Mouse (Mus musculus): Measurements from ENCODE around the gene Tmem251. TPM values are rescaled to one million over a fixed set of nuclear protein-coding genes. Genes with fewer than 3 reads are reported as not detected.
A peak's percentile ranks its signal among the peaks of the same experiment; 100 is the strongest.

The Tmem251 gene
- polyA plus RNA-seq, 1 experiment from 2014 or later, result 15.2 TPM

DNA sequence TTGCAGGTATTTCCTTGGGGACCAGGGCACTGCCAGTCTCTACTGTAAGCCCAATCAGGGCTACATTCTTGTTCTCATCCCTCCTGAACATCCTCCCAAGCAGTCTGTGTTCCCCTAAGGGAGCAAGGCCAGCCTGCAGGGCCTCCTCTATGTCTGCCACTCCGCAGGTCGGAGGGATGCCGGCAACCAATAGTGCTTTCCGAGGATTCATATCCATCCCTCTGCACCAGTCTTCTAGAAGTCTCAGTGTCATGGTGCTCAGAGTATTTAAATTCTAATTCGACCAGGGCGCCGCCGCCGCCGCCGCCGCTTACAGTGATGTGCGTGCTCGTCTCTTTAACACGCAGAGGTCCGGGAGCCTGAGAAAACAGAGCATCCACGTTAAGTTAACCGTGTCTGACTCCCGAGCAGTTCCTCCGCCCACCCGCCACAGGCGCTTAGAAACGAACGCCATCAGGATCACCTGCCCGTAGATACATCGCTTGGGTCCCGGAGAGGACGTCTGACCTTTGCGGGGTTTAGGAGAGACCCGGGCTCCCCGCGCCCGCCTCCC lies 450 bp upstream of the Tmem251 start:
- no peak; the same call in none of the 2 replicates for ATAC-seq (replicated peaks; ENCODE audit: low FRiP score, low read depth)
- WGBS, result under 1% methylated on average over 33 of the region's 33 CpGs
- no peak for TF ChIP-seq CTCF (IDR thresholded peaks at IDR 0.05; ENCODE audit: low read depth)

DNA sequence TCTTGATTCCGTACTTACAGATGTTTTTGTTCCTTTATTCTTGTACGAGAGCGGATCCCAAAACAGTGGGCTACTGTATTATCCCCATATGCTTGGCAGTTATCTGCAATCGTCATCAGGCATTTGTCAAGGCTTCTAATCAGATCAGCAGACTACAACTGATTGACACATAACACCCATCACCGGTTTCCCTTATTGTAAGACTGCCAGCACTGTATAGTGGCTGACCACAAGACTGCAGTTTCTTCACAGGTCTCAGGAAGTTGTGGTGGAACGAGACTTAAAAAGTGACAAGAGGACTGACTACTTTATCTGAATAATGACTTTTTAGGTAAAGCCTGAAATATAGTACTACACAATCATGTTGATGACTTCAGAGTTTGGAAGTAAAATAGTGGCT lies 1.3 kb downstream of the Tmem251 start:
- ATAC-seq (replicated peaks; ENCODE audit: low FRiP score, low read depth) (no peak), DNase-seq (ENCODE audit: low spot score) (no peak)
- peak; percentile 8; the same call in 1 of the 2 replicates for TF ChIP-seq CTCF (IDR thresholded peaks at IDR 0.05; ENCODE audit: low read depth)
- peaks cover 6% of the 10 kb centered on the region; the same call in 1 of the 2 replicates for H3K4me1 ChIP-seq (replicated peaks; ENCODE audit: insufficient read depth, low read length)
- no peaks in the 10 kb centered on the region for H3K9me3 ChIP-seq (replicated peaks; ENCODE audit: low read length)
- H3K36me3 ChIP-seq (ENCODE audit: insufficient read depth, low read length), result no peaks in the 10 kb centered on the region
- no peak overlapping the region for H3K27ac ChIP-seq
- peak overlapping the region; percentile 69; the same call in 1 of the 2 replicates for H3K4me2 ChIP-seq (ENCODE audit: low read length)
- H3K4me3 ChIP-seq (replicated peaks; ENCODE audit: low read depth, low read length), result no peak overlapping the region
- WGBS, result 61% methylated on average over 6 of the region's 6 CpGs
- H3K9ac ChIP-seq (ENCODE audit: low read depth, low read length), result no peak overlapping the region
- H3K27me3 ChIP-seq (ENCODE audit: insufficient read depth, low read length), result no peaks in the 10 kb centered on the region

More for the DNA sequence above, 450 bp upstream of the Tmem251 start:
- Histone ChIP-seq H3K4me1 (replicated peaks; ENCODE audit: insufficient read depth, low read length) (peaks cover 6% of the 10 kb centered on the region; the same call in 1 of the 2 replicates), H3K9me3 (replicated peaks; ENCODE audit: low read length) (no peaks in the 10 kb centered on the region), H3K9ac (ENCODE audit: low read depth, low read length) (peak overlapping the region; percentile 87), H3K27ac (peak overlapping the region; percentile 93), H3K4me2 (ENCODE audit: low read length) (peak overlapping the region; percentile 69), H3K36me3 (ENCODE audit: insufficient read depth, low read length) (no peaks in the 10 kb centered on the region), H3K27me3 (ENCODE audit: insufficient read depth, low read length) (no peaks in the 10 kb centered on the region), H3K4me3 (replicated peaks; ENCODE audit: low read depth, low read length) (peak overlapping the region; percentile 69)
- DNase-seq (ENCODE audit: low spot score), result no peak

DNA sequence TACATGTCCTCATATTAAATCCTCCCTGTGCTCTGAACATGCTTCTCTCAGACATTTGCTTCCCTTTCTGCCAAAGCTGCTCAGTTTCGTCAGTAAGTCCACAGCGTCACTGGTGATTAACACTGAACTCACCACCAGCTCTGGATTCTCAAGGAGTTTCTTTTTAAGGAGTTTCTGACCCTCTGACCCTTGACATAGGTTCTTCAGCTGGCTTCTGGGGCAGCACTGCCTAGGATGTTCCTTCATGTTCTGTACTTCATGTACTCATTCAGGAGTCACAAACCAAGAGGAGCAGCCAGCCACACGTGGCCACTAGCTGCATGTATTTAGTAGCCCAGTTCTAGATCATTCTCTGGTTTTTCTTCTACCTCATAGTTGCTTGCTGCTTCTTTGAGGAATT lies 4.7 kb downstream of the Tmem251 start:
- H3K9ac ChIP-seq (ENCODE audit: low read depth, low read length), result no peak overlapping the region
- H3K36me3 ChIP-seq (ENCODE audit: insufficient read depth, low read length), result no peaks in the 10 kb centered on the region
- no peak for TF ChIP-seq CTCF (IDR thresholded peaks at IDR 0.05; ENCODE audit: low read depth)
- H3K4me3 ChIP-seq (replicated peaks; ENCODE audit: low read depth, low read length), result no peak overlapping the region
- H3K4me2 ChIP-seq (ENCODE audit: low read length), result no peak overlapping the region
- no peaks in the 10 kb centered on the region for H3K27me3 ChIP-seq (ENCODE audit: insufficient read depth, low read length)
- no peaks in the 10 kb centered on the region for H3K4me1 ChIP-seq (replicated peaks; ENCODE audit: insufficient read depth, low read length)
- 85% methylated on average over 3 of the region's 3 CpGs for WGBS
- no peaks in the 10 kb centered on the region for H3K9me3 ChIP-seq (replicated peaks; ENCODE audit: low read length)
- no peak overlapping the region for H3K27ac ChIP-seq
- no peak for ATAC-seq (replicated peaks; ENCODE audit: low FRiP score, low read depth)
- no peak for DNase-seq (ENCODE audit: low spot score)

DNA sequence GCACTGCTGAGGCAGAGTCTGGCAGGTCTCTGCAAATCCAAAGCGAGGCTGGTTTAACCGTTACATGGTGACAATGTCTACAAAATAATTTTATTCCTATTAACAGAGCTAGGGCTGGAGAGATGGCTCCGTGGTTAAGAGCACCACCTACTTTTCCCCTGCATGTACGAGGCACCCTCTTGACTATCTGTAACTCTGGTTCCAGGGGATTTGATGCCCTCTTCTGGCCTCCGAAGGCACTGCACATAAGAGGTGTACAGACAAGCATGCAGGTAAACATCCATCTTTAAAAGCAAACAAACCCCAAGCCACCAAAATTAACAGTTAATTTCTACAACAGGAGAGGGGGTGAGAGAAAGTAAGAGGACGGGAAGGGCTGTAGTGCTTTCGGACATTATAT lies 12.7 kb downstream of the Tmem251 start:
- WGBS, result 81% methylated on average over 7 of the region's 7 CpGs
- peak; percentile 65 for TF ChIP-seq CTCF (IDR thresholded peaks at IDR 0.05; ENCODE audit: low read depth)
- no peaks in the 10 kb centered on the region for H3K9me3 ChIP-seq (replicated peaks; ENCODE audit: low read length)
- H3K4me2 ChIP-seq (ENCODE audit: low read length), result peak overlapping the region; percentile 72
- H3K36me3 ChIP-seq (ENCODE audit: insufficient read depth, low read length), result no peaks in the 10 kb centered on the region
- peak overlapping the region; percentile 78; the same call in 1 of the 2 replicates for H3K4me3 ChIP-seq (replicated peaks; ENCODE audit: low read depth, low read length)
- no peak for ATAC-seq (replicated peaks; ENCODE audit: low FRiP score, low read depth)
- no peak overlapping the region for H3K27ac ChIP-seq
- peaks cover 11% of the 10 kb centered on the region for H3K4me1 ChIP-seq (replicated peaks; ENCODE audit: insufficient read depth, low read length)
- H3K27me3 ChIP-seq (ENCODE audit: insufficient read depth, low read length), result no peaks in the 10 kb centered on the region
- peak; percentile 28 for DNase-seq (ENCODE audit: low spot score)
- no peak overlapping the region for H3K9ac ChIP-seq (ENCODE audit: low read depth, low read length)

DNA sequence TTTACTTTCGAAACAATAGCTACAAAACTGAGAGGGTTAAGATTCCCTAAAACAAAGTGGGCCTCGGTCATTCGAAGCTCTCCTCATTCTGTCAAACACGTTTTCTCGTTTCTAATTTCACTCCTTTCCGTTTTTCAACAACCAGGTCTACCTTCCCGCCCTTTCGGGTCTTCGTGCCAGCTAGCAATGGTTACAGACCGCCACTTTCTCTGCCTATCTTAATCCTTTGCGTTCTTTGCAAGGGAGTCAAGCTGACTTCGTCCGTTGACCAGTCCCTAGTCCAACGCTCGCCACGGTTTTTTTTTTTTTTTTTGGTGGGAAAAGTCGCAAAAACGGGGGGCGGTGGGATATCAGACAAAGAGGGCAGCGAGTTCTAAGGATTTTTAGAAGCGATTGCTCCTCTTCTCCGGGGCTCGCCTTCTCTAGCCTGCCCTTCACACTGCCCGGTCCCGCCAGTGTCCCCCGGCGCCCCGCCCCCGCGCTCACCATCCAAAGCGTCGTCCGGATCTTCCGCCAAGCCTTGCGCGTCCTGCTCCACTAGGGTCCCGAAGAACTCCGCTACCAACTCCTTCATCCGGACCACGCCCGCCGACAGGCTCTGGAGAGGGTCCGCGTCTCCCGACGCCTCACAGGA lies 13.6 kb downstream of the Tmem251 start:
- Histone ChIP-seq H3K27ac (peak overlapping the region; percentile 89), H3K9ac (ENCODE audit: low read depth, low read length) (peak overlapping the region; percentile 71), H3K4me1 (replicated peaks; ENCODE audit: insufficient read depth, low read length) (peaks cover 11% of the 10 kb centered on the region), H3K4me2 (ENCODE audit: low read length) (peak overlapping the region; percentile 72), H3K27me3 (ENCODE audit: insufficient read depth, low read length) (no peaks in the 10 kb centered on the region), H3K4me3 (replicated peaks; ENCODE audit: low read depth, low read length) (peak overlapping the region; percentile 78), H3K9me3 (replicated peaks; ENCODE audit: low read length) (no peaks in the 10 kb centered on the region), H3K36me3 (ENCODE audit: insufficient read depth, low read length) (no peaks in the 10 kb centered on the region)
- WGBS, result under 1% methylated on average over 46 of the region's 46 CpGs
- DNase-seq (ENCODE audit: low spot score) (no peak), ATAC-seq (replicated peaks; ENCODE audit: low FRiP score, low read depth) (peak; percentile 84; the same call in 1 of the 2 replicates)
- no peak for TF ChIP-seq CTCF (IDR thresholded peaks at IDR 0.05; ENCODE audit: low read depth)

DNA sequence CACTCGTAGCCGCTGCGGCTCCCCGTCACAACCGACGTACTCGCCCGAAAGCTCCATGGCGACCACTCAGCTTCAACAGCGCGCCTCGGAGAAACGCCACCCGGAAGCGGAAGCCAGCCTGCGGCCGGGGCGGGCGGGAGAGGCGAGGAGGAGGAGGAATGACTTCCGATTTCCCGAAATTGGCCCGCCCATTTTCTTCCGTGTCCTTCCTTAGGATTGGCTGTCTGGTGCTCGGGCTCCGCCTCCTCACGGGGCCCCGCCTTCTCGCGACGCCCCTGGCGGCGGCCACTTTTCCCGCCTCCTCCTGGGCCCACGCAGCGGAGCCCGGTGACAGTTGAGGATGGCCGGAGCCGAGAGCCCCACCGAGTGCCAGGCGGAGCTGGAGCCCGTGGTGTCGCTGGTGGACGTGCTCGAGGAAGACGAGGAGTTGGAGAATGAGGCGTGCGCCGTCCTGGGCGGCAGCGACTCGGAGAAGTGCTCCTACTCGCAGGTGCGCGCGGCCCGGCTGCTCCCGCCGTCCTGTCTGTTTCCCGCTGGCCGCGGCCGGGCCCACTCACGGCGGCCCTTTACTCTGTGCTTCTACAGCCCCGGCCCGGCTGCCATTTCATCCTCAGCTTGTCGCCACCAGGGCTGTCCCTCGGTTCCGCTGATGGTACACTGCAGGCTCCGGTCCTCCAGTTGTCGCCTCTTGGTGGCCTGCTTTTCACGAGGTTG lies 14.3 kb downstream of the Tmem251 start, which contains the start of the genes Gm28051, Gon7 and Ubr7:
Gene Gm28051 (minus strand): TSS at position 77 of the 714 bp plus-strand sequence.
Gene Gon7 (minus strand): TSS at position 115 of the 714 bp plus-strand sequence.
Gene Ubr7 (plus strand): TSS at position 279 of the 714 bp plus-strand sequence.
- no peaks in the 10 kb centered on the region for H3K27me3 ChIP-seq (ENCODE audit: insufficient read depth, low read length)
- peak within 1 kb of the TSS; percentile 71 for H3K9ac ChIP-seq (ENCODE audit: low read depth, low read length)
- H3K27ac ChIP-seq, result peak within 1 kb of the TSS; percentile 89
- ATAC-seq (replicated peaks; ENCODE audit: low FRiP score, low read depth) (peak; percentile 97), DNase-seq (ENCODE audit: low spot score) (peak; percentile 98)
- TF ChIP-seq CTCF (IDR thresholded peaks at IDR 0.05; ENCODE audit: low read depth), result peak; percentile 66
- H3K4me1 ChIP-seq (replicated peaks; ENCODE audit: insufficient read depth, low read length), result peaks cover 11% of the 10 kb centered on the region
- peak within 1 kb of the TSS; percentile 78 for H3K4me3 ChIP-seq (replicated peaks; ENCODE audit: low read depth, low read length)
- H3K9me3 ChIP-seq (replicated peaks; ENCODE audit: low read length), result no peaks in the 10 kb centered on the region
- H3K36me3 ChIP-seq (ENCODE audit: insufficient read depth, low read length), result no peaks in the 10 kb centered on the region
- peak within 1 kb of the TSS; percentile 81 for H3K4me2 ChIP-seq (ENCODE audit: low read length)
- WGBS, result 0% methylated on average over 69 of the region's 73 CpGs

Data from kidney, postnatal 0 days (tissue).